Mouse (Mus musculus) yolk sac, embryonic 10.5 days (tissue): ENCODE measurements around the gene Rft1.

ENCODE experiments used
- DNase-seq: peaks from one replicate; pipeline ENCODE4 v3.0.0-alpha.2; 2017; ENCODE audit warnings: low spot score

Gene Rft1

GRCm38 (mm10) chr14:30731896-30732295 is 77.7 kb downstream of the Rft1 start:
- DNase-seq: no peak

GRCm38 (mm10) chr14:30734665-30735064 is 80.5 kb downstream of the Rft1 start:
- DNase-seq: no peak

- no peak for DNase-seq
Observed at GRCm38 (mm10) chr14:30735810-30736209, 81.7 kb downstream of the Rft1 start.

GRCm38 (mm10) chr14:30736413-30736812 is 82.3 kb downstream of the Rft1 start:
- DNase-seq: no peak
